Mouse (Mus musculus) MEL (cell line): ENCODE data around the gene Ldb1.

Source experiments
- CTCF ChIP-seq, 3 experiments: IDR thresholded peaks in 2 of 3; conservative IDR thresholded peaks in 1 of 3; 2 replicates each; pipeline ENCODE4 v1.5.1; 2011 to 2012; ENCODE audit warnings: low read length in 3 of 3, low read depth in 2 of 3, mild to moderate bottlenecking in 2 of 3, improper control_type of control experiment in 1 of 3, inconsistent platforms in 1 of 3, mixed read lengths in 1 of 3, moderate library complexity in 1 of 3; ENCODE audit not compliant: control insufficient read depth in 1 of 3, insufficient read depth in 1 of 3, poor library complexity in 1 of 3, severe bottlenecking in 1 of 3
- E2F4 ChIP-seq: IDR thresholded peaks from 2 replicates; pipeline ENCODE4 v1.6.1; 2011; ENCODE audit warnings: low read depth, low read length, improper control_type of control experiment, borderline replicate concordance
- EP300 ChIP-seq, 2 experiments: IDR thresholded peaks; 2 replicates each; pipeline ENCODE4 v1.6.1; 2011; ENCODE audit warnings: improper control_type of control experiment in 2 of 2, low read length in 2 of 2, low read depth in 1 of 2, mild to moderate bottlenecking in 1 of 2
- GATA1 ChIP-seq: IDR thresholded peaks from 2 replicates; pipeline ENCODE4 v1.6.1; 2011; ENCODE audit warnings: low read depth, low read length, improper control_type of control experiment
- KAT2A ChIP-seq: conservative IDR thresholded peaks from 2 replicates; pipeline ENCODE4 v1.6.1; 2012; ENCODE audit warnings: low read depth, low read length, improper control_type of control experiment, inconsistent platforms
- MXI1 ChIP-seq: IDR thresholded peaks from 2 replicates; pipeline ENCODE4 v1.6.1; 2011; ENCODE audit warnings: mild to moderate bottlenecking, low read depth, low read length, improper control_type of control experiment
- NRF1 ChIP-seq: IDR thresholded peaks from 2 replicates; pipeline ENCODE4 v1.6.1; 2014; ENCODE audit warnings: low read depth, mild to moderate bottlenecking, inconsistent platforms, low read length, improper control_type of control experiment, moderate library complexity; ENCODE audit not compliant: poor library complexity, insufficient read depth, severe bottlenecking
- POLR2A ChIP-seq, 2 experiments: IDR thresholded peaks; 2 replicates each; pipeline ENCODE4 v1.6.1; 2011 to 2012; ENCODE audit warnings: low read length in 2 of 2, mild to moderate bottlenecking in 2 of 2, control low read depth in 1 of 2, improper control_type of control experiment in 1 of 2, low read depth in 1 of 2, moderate library complexity in 1 of 2; ENCODE audit not compliant: control insufficient read depth in 1 of 2, insufficient read depth in 1 of 2, poor library complexity in 1 of 2
- RAD21 ChIP-seq: IDR thresholded peaks from 2 replicates; pipeline ENCODE4 v1.6.1; 2011; ENCODE audit warnings: mild to moderate bottlenecking, low read depth, low read length, improper control_type of control experiment
- UBTF ChIP-seq: IDR thresholded peaks from 2 replicates; pipeline ENCODE4 v1.6.1; 2012; ENCODE audit warnings: low read depth, mild to moderate bottlenecking, inconsistent platforms, low read length, improper control_type of control experiment, moderate library complexity, borderline replicate concordance; ENCODE audit not compliant: insufficient read depth
- ZC3H11A ChIP-seq: IDR thresholded peaks from 2 replicates; pipeline ENCODE4 v1.6.1; 2012; ENCODE audit warnings: low read depth, mild to moderate bottlenecking, inconsistent platforms, low read length, improper control_type of control experiment

GRCm38 (mm10) chr19:46024959-46025358 is 20.1 kb downstream of the Ldb1 start:
- TF ChIP-seq GATA1 = no peak
- no peak for TF ChIP-seq E2F4
- no peak for TF ChIP-seq RAD21
- TF ChIP-seq POLR2A (IDR thresholded peaks at IDR 0.05; ENCODE audit: control insufficient read depth in 1 of 2, insufficient read depth in 1 of 2, low read depth in 1 of 2, low read length in 2 of 2, poor library complexity in 1 of 2) = no peak
- TF ChIP-seq MXI1 = no peak
- no peak for TF ChIP-seq UBTF
- TF ChIP-seq KAT2A = no peak
- no peak for TF ChIP-seq EP300 (IDR thresholded peaks at IDR 0.05; ENCODE audit: low read depth in 1 of 2, low read length in 2 of 2)
- no peak for TF ChIP-seq NRF1
- no peak for TF ChIP-seq CTCF (IDR thresholded peaks at IDR 0.05 in 2 of 3, conservative IDR thresholded peaks at IDR 0.05 in 1 of 3; ENCODE audit: control insufficient read depth in 1 of 3, insufficient read depth in 1 of 3, low read depth in 2 of 3, low read length in 3 of 3, poor library complexity in 1 of 3, severe bottlenecking in 1 of 3)
- no peak for TF ChIP-seq ZC3H11A
